ENCODE assay signal across 8 mouse cellular contexts in the genomic region with DNA sequence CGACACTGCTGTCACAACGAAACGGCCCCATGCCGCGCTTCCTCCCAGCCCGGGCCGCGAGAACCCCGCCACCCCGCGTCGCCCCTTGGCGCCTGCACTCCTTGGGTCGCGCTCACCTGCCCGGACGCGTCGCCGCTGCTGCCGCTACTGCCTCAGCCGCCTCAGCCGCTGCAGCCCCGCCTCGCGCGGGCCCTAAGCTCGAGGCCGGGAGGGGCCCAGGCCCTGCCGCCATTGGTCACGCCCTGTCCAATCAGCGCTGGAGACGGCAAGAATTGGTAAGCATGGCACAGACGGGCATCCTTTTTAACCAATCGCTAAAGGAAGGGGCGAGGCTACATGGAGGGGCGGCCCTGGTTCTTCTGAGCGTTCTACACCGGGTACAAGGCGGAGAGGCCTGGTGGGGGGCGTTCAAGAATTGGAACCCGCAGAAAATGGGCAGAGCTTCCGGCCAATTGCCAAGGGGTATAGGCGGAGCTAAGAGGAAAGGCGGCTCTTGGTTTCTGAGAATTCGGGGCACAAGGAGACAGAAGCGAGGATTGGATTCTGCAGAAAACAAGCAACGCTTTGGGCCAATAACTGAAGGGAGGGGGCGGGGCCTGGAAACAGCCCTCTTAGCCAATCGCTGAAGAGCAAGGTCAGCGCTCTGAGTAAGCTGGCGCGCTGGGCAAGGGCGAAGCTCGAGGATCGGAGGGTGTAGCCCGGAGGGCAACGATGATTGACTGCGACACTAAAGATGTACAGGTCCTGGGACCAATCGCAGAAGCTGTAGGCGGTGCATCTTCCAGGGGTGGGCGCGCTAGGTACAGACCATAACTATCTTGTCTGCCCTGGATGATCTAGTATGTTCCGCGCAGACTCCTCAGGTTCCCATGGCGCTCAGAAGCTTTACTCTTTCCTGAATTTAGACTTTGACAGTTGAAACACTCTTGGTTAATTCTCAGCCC. TPM values are rescaled to one million over a fixed set of nuclear protein-coding genes. Genes with fewer than 3 reads are reported as not detected.
DNase-seq lines count a peak whose midpoint lies in the region; ATAC-seq and TF ChIP-seq lines count a peak whose summit lies in the region.

Gene Slc25a42 (minus strand): TSS at position 194 of the 944 bp plus-strand sequence.

- H3K27ac ChIP-seq in hindbrain, embryonic 10.5 days: peak within 1 kb of the TSS; percentile 82
- peak within 1 kb of the TSS; percentile 84 for H3K27ac ChIP-seq in lung, postnatal 0 days (ENCODE audit: low read length)

- DNase-seq in MN1 (ENCODE audit: low spot score): peak; percentile 99
- peak; percentile 100 for DNase-seq in cerebellum, adult 9-10 months
- peak; percentile 98 for DNase-seq in hindbrain, embryonic 10.5 days (ENCODE audit: low spot score)
- DNase-seq in layer of hippocampus, adult 9-11 months: peak; percentile 100
- DNase-seq in lung, postnatal 0 days (ENCODE audit: low spot score): peak; percentile 100
- peak; percentile 95 for DNase-seq in ovary, postnatal 14 days (ENCODE audit: low spot score)
- DNase-seq in thymus, postnatal 14 days: peak; percentile 96

- H3K9me3 ChIP-seq in hindbrain, embryonic 10.5 days: no peaks in the 10 kb centered on the region
- H3K9me3 ChIP-seq in lung, postnatal 0 days (ENCODE audit: low read length): no peaks in the 10 kb centered on the region

- WGBS in hindbrain, embryonic 10.5 days: under 1% methylated on average over 66 of the region's 66 CpGs
- under 1% methylated on average over 64 of the region's 66 CpGs for WGBS in lung, postnatal 0 days

- peak; percentile 1; the same call in 1 of the 2 replicates for TF ChIP-seq CTCF in lung, postnatal 0 days (IDR thresholded peaks at IDR 0.05)

- H3K9ac ChIP-seq in lung, postnatal 0 days (replicated peaks; ENCODE audit: low read depth): peak within 1 kb of the TSS; percentile 44

- peak within 1 kb of the TSS; percentile 96 for H3K4me2 ChIP-seq in lung, postnatal 0 days (replicated peaks; ENCODE audit: low read depth, low read length)

- peaks cover 27% of the 10 kb centered on the region for H3K27me3 ChIP-seq in hindbrain, embryonic 10.5 days (ENCODE audit: insufficient read depth, poor library complexity, severe bottlenecking)
- no peaks in the 10 kb centered on the region for H3K27me3 ChIP-seq in lung, postnatal 0 days (replicated peaks; ENCODE audit: insufficient read depth, low read length)

- H3K36me3 ChIP-seq in hindbrain, embryonic 10.5 days: no peaks in the 10 kb centered on the region
- no peaks in the 10 kb centered on the region for H3K36me3 ChIP-seq in lung, postnatal 0 days (ENCODE audit: insufficient read depth, low read length)

- peaks cover 17% of the 10 kb centered on the region for H3K4me1 ChIP-seq in hindbrain, embryonic 10.5 days (replicated peaks)
- H3K4me1 ChIP-seq in lung, postnatal 0 days (ENCODE audit: insufficient read depth, low read depth, low read length): peaks cover 11% of the 10 kb centered on the region; the same call in 1 of the 2 replicates

- peak within 1 kb of the TSS; percentile 66 for H3K4me3 ChIP-seq in hindbrain, embryonic 10.5 days
- peak within 1 kb of the TSS; percentile 61 for H3K4me3 ChIP-seq in lung, postnatal 0 days (ENCODE audit: low read depth, low read length)

- peak; percentile 84 for ATAC-seq in frontal cortex, adult (ENCODE audit: low TSS enrichment)
- peak; percentile 95 for ATAC-seq in lung, postnatal 0 days

- TF ChIP-seq EP300 in lung, postnatal 0 days (IDR thresholded peaks at IDR 0.05): 0 out of 2 replicates have a peak, but pooled peaks have one; percentile 25

RNA-seq across cellular contexts. Expression of gene Slc25a42, which starts in this region (rescaled TPM):
- 2.6 and 3.5 TPM in 2 replicates for polyA plus RNA-seq in hindbrain, embryonic 10.5 days (2016; fragmentation: Nextera tagmentation; extraction: Ambion mirVana)
- polyA plus RNA-seq in lung, postnatal 0 days (2015; fragmentation: Nextera tagmentation; extraction: Ambion mirVana): 4.0 and 4.3 TPM in 2 replicates

Comparison
In these comparisons a context has a peak if more than half of its experiments do, and no peak if none do; other contexts are left out.
1. Peak in every context shown above with its lines: DNase-seq, ATAC-seq, H3K4me3 ChIP-seq and H3K27ac ChIP-seq.